Mouse (Mus musculus) heart, postnatal 0 days (tissue): Measurements from ENCODE around the gene St6gal1.

Experiments
- CTCF ChIP-seq: IDR thresholded peaks from 2 replicates; pipeline ENCODE4 v1.5.1; 2016; ENCODE audit warnings: antibody characterized with exemption, control low read depth, low read depth
- EP300 ChIP-seq: IDR thresholded peaks from 2 replicates; pipeline ENCODE4 v1.6.1; 2016; ENCODE audit warnings: antibody characterized with exemption, low read depth

DNA sequence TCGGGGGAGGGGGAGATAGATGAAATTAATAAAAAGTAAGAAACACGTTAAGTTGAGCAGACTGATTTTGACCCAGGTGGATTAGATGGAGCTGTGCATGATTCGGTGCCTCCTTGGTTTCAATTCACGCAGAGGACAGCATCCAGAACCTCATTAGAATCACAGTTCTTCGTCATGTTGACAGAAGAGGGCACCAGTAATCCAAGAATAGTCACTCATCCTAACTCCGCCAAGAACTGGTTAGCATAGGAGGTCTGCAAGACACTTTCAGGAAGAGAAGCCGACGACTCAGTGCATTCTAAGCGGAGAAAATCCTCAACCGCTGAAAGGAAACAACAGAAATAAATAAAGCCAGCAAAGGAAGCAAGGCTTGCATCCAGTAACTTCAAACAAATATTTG, 151.6 kb downstream of the St6gal1 start:
- no peak for TF ChIP-seq EP300
- peak; percentile 22 for TF ChIP-seq CTCF
